Mouse (Mus musculus) embryonic facial prominence, embryonic 14.5 days (tissue): ENCODE results near the gene A730049H05Rik. TPM values are rescaled to one million over a fixed set of nuclear protein-coding genes. Genes with fewer than 3 reads are reported as not detected.

Experiments
- ATAC-seq: fragments of 200-750 bp; cut with Nextera tagmentation; 2 replicates; pipeline ENCODE4 v1.8.0; 2017; ENCODE audit warnings: low read depth, moderate number of reproducible peaks, moderate TSS enrichment
- DNase-seq: peaks from one replicate; pipeline ENCODE4 v3.0.0-alpha.2; 2015; ENCODE audit warnings: low spot score
- H3K27ac ChIP-seq: fragments of 300-500 bp; sonication (generic); replicated peaks from 2 replicates; pipeline ENCODE4 v1.5.1; 2014; ENCODE audit warnings: low read depth, mild to moderate bottlenecking, low read length, moderate library complexity
- H3K27me3 ChIP-seq: fragments of 300-500 bp; sonication (generic); replicated peaks from 2 replicates; pipeline ENCODE4 v1.6.1; 2014; ENCODE audit warnings: low read length; ENCODE audit not compliant: control insufficient read depth, insufficient read depth
- H3K36me3 ChIP-seq: fragments of 300-500 bp; sonication (generic); 2 replicates; pipeline ENCODE4 v1.6.1; 2014; ENCODE audit warnings: low read length, mixed read lengths; ENCODE audit not compliant: control insufficient read depth, insufficient read depth
- H3K4me1 ChIP-seq: fragments of 300-500 bp; sonication (generic); 2 replicates; pipeline ENCODE4 v1.6.1; 2014; ENCODE audit warnings: antibody characterized with exemption, low read length; ENCODE audit not compliant: control insufficient read depth, insufficient read depth
- H3K4me2 ChIP-seq: fragments of 300-500 bp; sonication (generic); 2 replicates; pipeline ENCODE4 v1.6.1; 2014; ENCODE audit warnings: low read depth, mild to moderate bottlenecking, low read length, moderate library complexity, mixed read lengths
- H3K4me3 ChIP-seq: fragments of 300-500 bp; sonication (generic); 2 replicates; pipeline ENCODE4 v1.5.1; 2014; ENCODE audit warnings: low read depth, mild to moderate bottlenecking, low read length
- H3K9ac ChIP-seq: fragments of 300-500 bp; sonication (generic); 2 replicates; pipeline ENCODE4 v1.6.1; 2014; ENCODE audit warnings: low read depth, mild to moderate bottlenecking, low read length, moderate library complexity, mixed read lengths
- H3K9me3 ChIP-seq: fragments of 300-500 bp; sonication (generic); 2 replicates; pipeline ENCODE4 v1.6.1; 2016; ENCODE audit warnings: low read length; ENCODE audit not compliant: control insufficient read depth
- WGBS: fragments of 180-500 bp; shearing (Covaris S2); extraction: QIAGEN DNeasy Blood & Tissue Kit; methylation state at CpG from one replicate; pipeline ENCODE4 v1.1.7; 2014; 5-methylcytosine and 5-hydroxymethylcytosine counted together
- polyA plus RNA-seq: library from polyadenylated mRNA; unstranded; fragments of >200 nt; fragmentation: Nextera tagmentation; extraction: Ambion mirVana; gene quantifications from 2 replicates; pipeline ENCODE4 v1.2.1, GENCODE M21; 2014

The A730049H05Rik gene
- polyA plus RNA-seq, 1 experiment from 2014 or later: 0.61 TPM

DNA sequence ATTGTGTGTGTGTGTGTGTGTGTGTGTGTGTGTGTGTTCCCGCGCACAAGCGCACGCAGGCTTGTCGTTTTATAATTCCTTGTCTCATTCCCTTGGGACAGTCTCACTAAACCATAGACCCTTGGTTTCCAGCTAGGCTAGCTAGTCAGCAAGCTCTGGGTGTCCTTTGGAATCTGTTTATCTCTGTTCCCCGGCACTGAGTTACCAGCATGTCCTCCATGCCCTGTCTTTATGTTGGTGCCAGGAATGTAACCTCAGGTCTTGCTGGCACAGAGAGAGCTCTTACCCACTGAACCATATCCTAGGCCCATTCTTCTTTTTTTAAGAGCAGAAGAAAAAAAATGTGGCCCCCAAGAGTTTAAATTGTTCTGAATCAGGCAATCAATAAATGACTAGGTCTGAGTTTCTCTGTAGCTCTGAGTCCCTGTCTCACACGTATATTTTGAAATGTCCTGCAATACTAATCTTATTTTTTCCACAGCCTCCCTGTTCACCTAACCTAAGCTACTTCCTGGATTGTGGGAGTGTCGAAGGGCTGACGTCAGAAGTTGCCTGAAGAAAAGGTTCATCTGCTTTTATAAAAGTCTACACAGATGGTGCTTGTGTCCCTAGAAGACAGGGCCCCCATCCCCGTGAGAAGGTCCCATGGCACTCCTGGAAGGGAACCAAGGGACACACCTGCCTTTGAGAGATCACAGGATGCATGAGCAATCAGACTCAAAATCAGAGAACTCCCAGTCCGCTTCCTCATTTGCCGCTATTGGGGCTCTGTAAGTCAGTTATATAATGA lies 42.6 kb downstream of the A730049H05Rik start:
- DNase-seq (no peak), ATAC-seq (no peak)
- WGBS: 84% methylated on average over 12 of the region's 12 CpGs
- no peak overlapping the region for H3K27ac ChIP-seq
- H3K27me3 ChIP-seq: no peaks in the 10 kb centered on the region
- H3K4me3 ChIP-seq: no peak overlapping the region
- no peak overlapping the region for H3K4me2 ChIP-seq
- no peaks in the 10 kb centered on the region for H3K9me3 ChIP-seq
- H3K4me1 ChIP-seq: 0 out of 2 replicates have a peak, but pooled peaks cover 4% of the 10 kb centered on the region
- H3K9ac ChIP-seq: no peak overlapping the region
- H3K36me3 ChIP-seq: peaks cover 11% of the 10 kb centered on the region; the same call in 1 of the 2 replicates

GRCm38 (mm10) chr6:92860285-92860912 lies 44.1 kb downstream of the A730049H05Rik start:
- Histone ChIP-seq H3K9ac (no peak overlapping the region), H3K4me3 (no peak overlapping the region), H3K36me3 (peaks cover 11% of the 10 kb centered on the region; the same call in 1 of the 2 replicates), H3K4me1 (0 out of 2 replicates have a peak, but pooled peaks cover 4% of the 10 kb centered on the region), H3K27ac (no peak overlapping the region), H3K4me2 (no peak overlapping the region), H3K9me3 (no peaks in the 10 kb centered on the region), H3K27me3 (no peaks in the 10 kb centered on the region)
- WGBS: 51% methylated on average over 5 of the region's 5 CpGs
- no peak for DNase-seq
- ATAC-seq: no peak

GRCm38 (mm10) chr6:92862599-92862998 lies 46.3 kb downstream of the A730049H05Rik start:
- no peak overlapping the region for H3K4me2 ChIP-seq
- peaks cover 11% of the 10 kb centered on the region; the same call in 1 of the 2 replicates for H3K36me3 ChIP-seq
- no peaks in the 10 kb centered on the region for H3K27me3 ChIP-seq
- no peak overlapping the region for H3K4me3 ChIP-seq
- ATAC-seq (no peak), DNase-seq (peak; percentile 19)
- no peaks in the 10 kb centered on the region for H3K4me1 ChIP-seq
- no peak overlapping the region for H3K27ac ChIP-seq
- 77% methylated on average over 9 of the region's 9 CpGs for WGBS
- no peaks in the 10 kb centered on the region for H3K9me3 ChIP-seq
- no peak overlapping the region for H3K9ac ChIP-seq

GRCm38 (mm10) chr6:92869089-92869581 lies 52.9 kb downstream of the A730049H05Rik start, which contains the start of gene Gm15737:
TSS of gene Gm15737 (plus strand) at chr6:92869357.
- peaks cover 6% of the 10 kb centered on the region; the same call in 1 of the 2 replicates for H3K4me1 ChIP-seq
- H3K9ac ChIP-seq: no peak within 1 kb of the TSS
- peak within 1 kb of the TSS; percentile 22 for H3K27ac ChIP-seq
- H3K9me3 ChIP-seq: no peaks in the 10 kb centered on the region
- WGBS: 31% methylated on average over 4 of the region's 4 CpGs
- peak within 1 kb of the TSS; percentile 33; the same call in 1 of the 2 replicates for H3K4me2 ChIP-seq
- H3K36me3 ChIP-seq: peaks cover 15% of the 10 kb centered on the region; the same call in 1 of the 2 replicates
- no peak within 1 kb of the TSS for H3K4me3 ChIP-seq
- DNase-seq (peak; percentile 73), ATAC-seq (peak; percentile 72; the same call in 1 of the 2 replicates)
- H3K27me3 ChIP-seq: no peaks in the 10 kb centered on the region

DNA sequence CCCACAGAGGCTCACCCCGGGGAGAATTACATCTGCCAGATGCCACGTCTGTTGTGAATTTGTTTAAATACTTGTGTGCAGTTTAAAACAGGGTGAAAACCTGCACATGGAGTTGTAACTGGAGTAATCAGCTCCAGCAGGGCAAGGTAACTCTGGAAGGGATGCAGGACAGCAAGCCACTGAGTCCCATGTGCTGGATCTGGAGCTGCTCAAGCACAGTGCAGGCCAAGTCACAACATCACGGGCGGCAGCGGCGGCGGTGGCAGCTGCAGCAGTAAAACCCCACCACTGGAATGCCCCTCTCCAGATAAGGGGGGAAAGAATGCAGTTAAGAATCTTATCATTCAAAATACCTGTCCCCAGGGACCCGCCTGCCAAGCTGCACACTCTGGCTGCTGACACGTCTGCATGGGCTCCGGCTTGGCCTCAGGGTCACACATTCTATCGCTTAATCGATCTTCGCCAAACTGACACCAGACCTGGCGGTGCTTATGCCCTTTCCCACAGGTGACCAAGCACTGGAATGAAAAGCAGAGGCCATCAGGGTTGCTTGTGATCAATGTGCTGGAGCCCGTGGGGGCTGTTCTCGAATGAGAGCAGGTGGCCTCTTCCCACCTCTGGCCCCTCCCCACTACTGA lies 53.4 kb downstream of the A730049H05Rik start:
- ATAC-seq: peak; percentile 62; the same call in 1 of the 2 replicates
- no peaks in the 10 kb centered on the region for H3K27me3 ChIP-seq
- H3K9me3 ChIP-seq: no peaks in the 10 kb centered on the region
- peaks cover 15% of the 10 kb centered on the region; the same call in 1 of the 2 replicates for H3K36me3 ChIP-seq
- H3K9ac ChIP-seq: no peak overlapping the region
- WGBS: 28% methylated on average over 16 of the region's 16 CpGs
- no peak overlapping the region for H3K4me3 ChIP-seq
- H3K4me2 ChIP-seq: peak overlapping the region; percentile 33; the same call in 1 of the 2 replicates
- DNase-seq: peak; percentile 41
- H3K27ac ChIP-seq: peak overlapping the region; percentile 22
- H3K4me1 ChIP-seq: peaks cover 6% of the 10 kb centered on the region; the same call in 1 of the 2 replicates

- H3K4me2 ChIP-seq: no peak overlapping the region
- H3K36me3 ChIP-seq: peaks cover 17% of the 10 kb centered on the region; the same call in 1 of the 2 replicates
- H3K4me3 ChIP-seq: no peak overlapping the region
- WGBS: 79% methylated on average over 4 of the region's 4 CpGs
- H3K4me1 ChIP-seq: peaks cover 6% of the 10 kb centered on the region; the same call in 1 of the 2 replicates
- H3K9me3 ChIP-seq: no peaks in the 10 kb centered on the region
- H3K27me3 ChIP-seq: no peaks in the 10 kb centered on the region
- no peak for ATAC-seq
- H3K27ac ChIP-seq: no peak overlapping the region
- no peak for DNase-seq
- H3K9ac ChIP-seq: no peak overlapping the region
Measured at GRCm38 (mm10) chr6:92871813-92872212, 55.5 kb downstream of the A730049H05Rik start.

DNA sequence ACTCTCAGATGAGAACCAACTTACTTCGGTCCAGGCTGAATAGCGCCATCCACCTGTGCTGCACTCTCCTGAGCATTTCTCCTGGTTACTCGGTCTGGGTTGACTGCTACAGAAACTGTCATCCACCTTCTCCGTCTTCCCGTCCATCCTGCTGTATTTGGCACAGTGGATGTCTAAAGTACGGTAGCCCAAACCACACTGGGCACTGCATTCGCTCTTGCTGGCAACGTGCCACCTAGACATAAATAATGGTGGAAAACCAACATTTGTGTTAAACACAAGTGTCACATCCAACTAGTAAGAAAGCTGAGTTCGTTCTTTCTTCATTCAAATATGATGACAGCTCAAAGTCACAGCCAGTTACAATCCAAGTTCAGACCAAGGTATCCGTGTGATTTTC lies 56.5 kb downstream of the A730049H05Rik start:
- 76% methylated on average over 10 of the region's 10 CpGs for WGBS

DNA sequence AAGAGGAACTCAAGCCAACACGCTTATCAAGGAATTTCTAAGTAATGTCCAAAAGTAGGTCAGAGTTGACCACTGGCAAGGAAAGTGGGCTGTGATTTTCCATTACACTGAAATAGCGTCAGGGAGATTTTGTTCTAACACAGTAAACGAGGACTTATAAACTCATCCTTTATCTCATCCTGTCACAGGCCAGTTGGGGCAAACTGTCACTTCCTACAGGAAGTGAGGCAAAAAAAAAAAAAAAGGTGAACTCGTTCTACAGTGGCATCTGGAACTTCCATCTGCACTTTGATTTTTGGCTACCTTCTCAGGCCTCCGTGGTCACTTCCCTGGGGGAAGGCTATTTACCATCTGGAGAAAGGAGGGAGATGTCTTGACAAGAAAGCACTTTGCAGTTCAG lies 58.6 kb downstream of the A730049H05Rik start:
- no peak overlapping the region for H3K4me3 ChIP-seq
- WGBS: 62% methylated on average over 5 of the region's 5 CpGs
- no peak for ATAC-seq
- peaks cover 41% of the 10 kb centered on the region for H3K36me3 ChIP-seq
- H3K9me3 ChIP-seq: no peaks in the 10 kb centered on the region
- no peaks in the 10 kb centered on the region for H3K27me3 ChIP-seq
- no peak overlapping the region for H3K4me2 ChIP-seq
- H3K27ac ChIP-seq: no peak overlapping the region
- no peak overlapping the region for H3K9ac ChIP-seq
- H3K4me1 ChIP-seq: peaks cover 2% of the 10 kb centered on the region; the same call in 1 of the 2 replicates
- no peak for DNase-seq

More for the DNA sequence above, 56.5 kb downstream of the A730049H05Rik start:
- H3K4me3 ChIP-seq: no peak overlapping the region
- H3K4me2 ChIP-seq: no peak overlapping the region
- no peaks in the 10 kb centered on the region for H3K27me3 ChIP-seq
- no peaks in the 10 kb centered on the region for H3K9me3 ChIP-seq
- DNase-seq: no peak
- peaks cover 6% of the 10 kb centered on the region; the same call in 1 of the 2 replicates for H3K4me1 ChIP-seq
- H3K9ac ChIP-seq: no peak overlapping the region
- H3K27ac ChIP-seq: no peak overlapping the region
- peaks cover 26% of the 10 kb centered on the region for H3K36me3 ChIP-seq
- ATAC-seq: no peak
